Mouse (Mus musculus): ENCODE measurements around the gene Aida. TPM values are rescaled to one million over a fixed set of nuclear protein-coding genes. Genes with fewer than 3 reads are reported as not detected.
"Not testable (repeated sequence)": the region's sequence is repeated elsewhere in the genome, so short reads cannot be mapped to it uniquely, and the experiment has no call there.

Gene Aida
- polyA plus RNA-seq, 2 experiments, result 9.1 to 18.9 TPM

- Histone ChIP-seq H3K9ac (replicated peaks) (peak overlapping the region; percentile 64), H3K27ac (peak overlapping the region; percentile 50), H3K36me3 (replicated peaks; ENCODE audit: control insufficient read depth, insufficient read depth, low read depth) (peaks cover 8% of the 10 kb centered on the region), H3K4me1 (replicated peaks; ENCODE audit: control insufficient read depth in 2 of 2, insufficient read depth in 2 of 2, low read length in 1 of 2) (no peaks in the 10 kb centered on the region), H3K4me2 (ENCODE audit: low read depth) (peak overlapping the region; percentile 68), H3K4me3 (ENCODE audit: insufficient read depth in 1 of 2, low read depth in 2 of 2, low read length in 2 of 2) (peak overlapping the region; percentile 66 to 95), H3K27me3 (ENCODE audit: control insufficient read depth, insufficient read depth, low read length) (no peaks in the 10 kb centered on the region), H3K9me3 (ENCODE audit: control insufficient read depth, low read length) (no peaks in the 10 kb centered on the region)
- ATAC-seq (ENCODE audit: insufficient read depth) (peak; percentile 71), DNase-seq (ENCODE audit: low read depth in 3 of 3, low spot score in 3 of 3) (peak in 2 of 3 experiments; percentile 49 to 52)
- under 1% methylated on average over 26 of the region's 30 CpGs for WGBS (ENCODE audit: insufficient replicate concordance)
- TF ChIP-seq CTCF (IDR thresholded peaks at IDR 0.05; ENCODE audit: low read depth) (no peak), EP300 (IDR thresholded peaks at IDR 0.05; ENCODE audit: low read depth) (0 out of 2 replicates have a peak, but pooled peaks have one; percentile 27)
Observed at GRCm38 (mm10) chr1:183297473-183297885, 1.1 kb downstream of the Aida start.

DNA sequence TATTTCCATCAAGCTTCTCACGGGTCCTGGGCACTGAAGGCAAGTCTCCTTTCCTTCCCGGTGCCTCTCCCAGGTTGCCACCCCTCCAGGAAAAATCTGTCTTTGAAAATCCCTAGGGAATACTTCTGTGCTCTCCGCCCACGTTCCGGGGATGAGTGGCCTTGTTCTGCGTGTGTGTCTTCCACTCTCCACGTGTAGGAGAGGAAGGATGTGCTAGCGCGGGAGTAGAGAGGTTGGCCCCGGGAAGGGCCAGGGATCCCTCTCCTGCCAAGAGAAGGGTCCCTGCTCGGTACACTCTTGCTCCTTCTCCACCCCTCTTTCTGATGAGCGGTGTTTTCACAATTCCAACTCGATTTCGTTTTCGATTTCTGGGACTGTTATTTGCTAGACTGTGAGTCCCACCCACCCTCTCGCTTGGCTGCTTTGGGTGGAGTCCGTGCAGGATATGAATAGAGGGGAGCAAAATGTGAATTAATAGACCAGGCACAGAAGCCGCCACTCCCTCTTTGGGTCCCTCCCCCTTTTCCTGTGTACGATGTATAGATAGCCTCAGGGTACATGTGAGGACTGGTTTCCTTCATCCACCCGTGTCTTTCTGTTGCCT is 1.6 kb downstream of the Aida start:
- ATAC-seq (ENCODE audit: insufficient read depth), result peak; percentile 31
- Histone ChIP-seq H3K4me1 (replicated peaks; ENCODE audit: control insufficient read depth in 2 of 2, insufficient read depth in 2 of 2, low read length in 1 of 2) (no peaks in the 10 kb centered on the region), H3K9me3 (ENCODE audit: control insufficient read depth, low read length) (no peaks in the 10 kb centered on the region), H3K36me3 (replicated peaks; ENCODE audit: control insufficient read depth, insufficient read depth, low read depth) (peaks cover 7% of the 10 kb centered on the region; the same call in 1 of the 2 replicates), H3K27me3 (ENCODE audit: control insufficient read depth, insufficient read depth, low read length) (no peaks in the 10 kb centered on the region), H3K27ac (peak overlapping the region; percentile 50), H3K4me3 (ENCODE audit: insufficient read depth in 1 of 2, low read depth in 2 of 2, low read length in 2 of 2) (peak overlapping the region; percentile 66 to 95), H3K4me2 (ENCODE audit: low read depth) (peak overlapping the region; percentile 68), H3K9ac (replicated peaks) (peak overlapping the region; percentile 64)
- TF ChIP-seq EP300 (IDR thresholded peaks at IDR 0.05; ENCODE audit: low read depth), result no peak
- under 1% methylated on average over 20 of the region's 20 CpGs for WGBS (ENCODE audit: insufficient replicate concordance)
- peak; percentile 61 to 67 (median 62) for DNase-seq (ENCODE audit: low read depth in 3 of 3, low spot score in 3 of 3)

DNA sequence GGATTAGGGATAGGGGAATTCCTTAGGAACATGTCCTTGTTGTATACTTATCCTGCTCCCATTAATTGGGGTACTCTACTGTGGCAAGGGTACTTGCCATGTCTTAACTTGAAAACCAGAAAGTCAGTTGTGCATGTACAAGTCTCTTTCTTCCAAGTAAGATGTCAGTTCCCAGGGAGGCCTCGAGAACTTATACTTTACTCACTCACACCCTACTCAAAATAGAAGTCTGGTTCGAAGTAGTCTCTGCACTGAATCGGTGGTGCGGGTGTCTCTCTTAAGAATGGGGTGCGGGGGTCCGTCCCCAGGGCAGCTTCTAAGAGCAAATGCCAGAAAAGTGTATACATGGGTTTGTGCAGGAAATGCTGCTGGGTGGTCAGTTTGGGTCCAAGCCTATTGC is 2.8 kb downstream of the Aida start:
- Histone ChIP-seq H3K27ac (no peak overlapping the region), H3K36me3 (replicated peaks; ENCODE audit: control insufficient read depth, insufficient read depth, low read depth) (no peaks in the 10 kb centered on the region), H3K27me3 (ENCODE audit: control insufficient read depth, insufficient read depth, low read length) (no peaks in the 10 kb centered on the region), H3K4me3 (ENCODE audit: insufficient read depth in 1 of 2, low read depth in 2 of 2, low read length in 2 of 2) (no peak overlapping the region), H3K9ac (replicated peaks) (no peak overlapping the region), H3K4me1 (replicated peaks; ENCODE audit: control insufficient read depth in 2 of 2, insufficient read depth in 2 of 2, low read length in 1 of 2) (no peaks in the 10 kb centered on the region), H3K4me2 (ENCODE audit: low read depth) (no peak overlapping the region), H3K9me3 (ENCODE audit: control insufficient read depth, low read length) (no peaks in the 10 kb centered on the region)
- TF ChIP-seq CTCF (IDR thresholded peaks at IDR 0.05; ENCODE audit: low read depth) (no peak), EP300 (IDR thresholded peaks at IDR 0.05; ENCODE audit: low read depth) (no peak)
- DNase-seq (ENCODE audit: low read depth in 3 of 3, low spot score in 3 of 3) (peak; percentile 86 to 93 (median 90)), ATAC-seq (ENCODE audit: insufficient read depth) (no peak)
- 73% methylated on average over 6 of the region's 6 CpGs for WGBS (ENCODE audit: insufficient replicate concordance)

GRCm38 (mm10) chr1:183307555-183307954 is 11.2 kb downstream of the Aida start:
- Histone ChIP-seq H3K4me3 (ENCODE audit: insufficient read depth in 1 of 2, low read depth in 2 of 2, low read length in 2 of 2) (no peak overlapping the region), H3K9me3 (ENCODE audit: control insufficient read depth, low read length) (no peaks in the 10 kb centered on the region), H3K27ac (no peak overlapping the region), H3K36me3 (replicated peaks; ENCODE audit: control insufficient read depth, insufficient read depth, low read depth) (peaks cover 9% of the 10 kb centered on the region), H3K27me3 (ENCODE audit: control insufficient read depth, insufficient read depth, low read length) (no peaks in the 10 kb centered on the region), H3K4me1 (replicated peaks; ENCODE audit: control insufficient read depth in 2 of 2, insufficient read depth in 2 of 2, low read length in 1 of 2) (no peaks in the 10 kb centered on the region), H3K9ac (replicated peaks) (no peak overlapping the region), H3K4me2 (ENCODE audit: low read depth) (no peak overlapping the region)
- ATAC-seq (ENCODE audit: insufficient read depth), result no peak
- TF ChIP-seq EP300 (IDR thresholded peaks at IDR 0.05; ENCODE audit: low read depth) (no peak), CTCF (IDR thresholded peaks at IDR 0.05; ENCODE audit: low read depth) (no peak)
- DNase-seq (ENCODE audit: low read depth in 3 of 3, low spot score in 3 of 3), result no peak
- 70% methylated on average over 3 of the region's 3 CpGs for WGBS (ENCODE audit: insufficient replicate concordance)

DNA sequence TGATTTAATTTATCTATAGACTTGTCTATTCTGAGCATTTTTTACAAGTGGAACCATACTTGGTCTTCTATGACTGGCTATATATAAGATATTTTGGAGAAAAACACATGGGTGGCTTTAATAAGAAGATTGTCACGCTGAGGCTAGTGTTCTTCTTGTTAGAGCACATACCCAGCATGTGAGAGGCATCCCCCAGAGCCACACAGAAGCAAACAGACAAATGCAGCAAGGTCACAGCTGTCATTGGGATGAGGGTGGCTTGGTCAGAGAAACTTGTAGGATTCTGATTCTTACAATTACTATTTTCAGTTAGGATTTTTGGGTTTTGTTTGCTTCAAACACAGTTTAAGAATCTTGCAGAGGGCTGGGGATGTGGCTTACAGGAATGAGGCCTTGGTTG is 12.1 kb downstream of the Aida start:
- no peak overlapping the region for H3K27ac ChIP-seq
- 71% methylated on average over 1 of the region's 1 CpGs for WGBS (ENCODE audit: insufficient replicate concordance)
- ATAC-seq (ENCODE audit: insufficient read depth) (no peak), DNase-seq (ENCODE audit: low read depth in 3 of 3, low spot score in 3 of 3) (no peak)
- H3K4me3 ChIP-seq (ENCODE audit: insufficient read depth in 1 of 2, low read depth in 2 of 2, low read length in 2 of 2), result no peak overlapping the region
- H3K4me2 ChIP-seq (ENCODE audit: low read depth), result no peak overlapping the region
- no peak for TF ChIP-seq EP300 (IDR thresholded peaks at IDR 0.05; ENCODE audit: low read depth)
- TF ChIP-seq CTCF (IDR thresholded peaks at IDR 0.05; ENCODE audit: low read depth), result no peak
- peaks cover 9% of the 10 kb centered on the region for H3K36me3 ChIP-seq (replicated peaks; ENCODE audit: control insufficient read depth, insufficient read depth, low read depth)
- H3K9me3 ChIP-seq (ENCODE audit: control insufficient read depth, low read length), result no peaks in the 10 kb centered on the region
- H3K27me3 ChIP-seq (ENCODE audit: control insufficient read depth, insufficient read depth, low read length), result no peaks in the 10 kb centered on the region
- H3K9ac ChIP-seq (replicated peaks), result no peak overlapping the region
- H3K4me1 ChIP-seq (replicated peaks; ENCODE audit: control insufficient read depth in 2 of 2, insufficient read depth in 2 of 2, low read length in 1 of 2), result no peaks in the 10 kb centered on the region

- H3K9me3 ChIP-seq (ENCODE audit: control insufficient read depth, low read length); H3K27ac ChIP-seq; H3K4me2 ChIP-seq (ENCODE audit: low read depth); H3K27me3 ChIP-seq (ENCODE audit: control insufficient read depth, insufficient read depth, low read length); H3K4me3 ChIP-seq (ENCODE audit: insufficient read depth in 1 of 2, low read depth in 2 of 2, low read length in 2 of 2); DNase-seq (ENCODE audit: low read depth in 3 of 3, low spot score in 3 of 3); ATAC-seq (ENCODE audit: insufficient read depth); H3K9ac ChIP-seq (replicated peaks); H3K4me1 ChIP-seq (replicated peaks; ENCODE audit: control insufficient read depth in 2 of 2, insufficient read depth in 2 of 2, low read length in 1 of 2): not testable (repeated sequence)
- 74% methylated on average over 2 of the region's 2 CpGs for WGBS (ENCODE audit: insufficient replicate concordance)
- H3K36me3 ChIP-seq (replicated peaks; ENCODE audit: control insufficient read depth, insufficient read depth, low read depth), result peaks cover 15% of the 10 kb centered on the region
Observed at GRCm38 (mm10) chr1:183309601-183310000, 13.2 kb downstream of the Aida start.

All from liver, embryonic 14.5 days (tissue).